Mouse (Mus musculus): ENCODE results near the gene Myef2. TPM values are rescaled to one million over a fixed set of nuclear protein-coding genes. Genes with fewer than 3 reads are reported as not detected.

Myef2 gene
- polyA plus RNA-seq, 1 experiment from 2014 or later, result 263 TPM

GRCm38 (mm10) chr2:125057250-125057815 lies 66.1 kb downstream of the Myef2 start:
- H3K27ac ChIP-seq (replicated peaks; ENCODE audit: low read depth, low read length), result no peak overlapping the region
- no peak for ATAC-seq (ENCODE audit: low FRiP score, low TSS enrichment)

GRCm38 (mm10) chr2:125055316-125055903 lies 68.1 kb downstream of the Myef2 start:
- H3K4me2 ChIP-seq (ENCODE audit: low read length), result no peak overlapping the region
- 91% methylated on average over 7 of the region's 7 CpGs for WGBS
- no peak overlapping the region for H3K27ac ChIP-seq (replicated peaks; ENCODE audit: low read depth, low read length)
- ATAC-seq (ENCODE audit: low FRiP score, low TSS enrichment) (no peak), DNase-seq (no peak)
- H3K9ac ChIP-seq (replicated peaks; ENCODE audit: low read length), result no peak overlapping the region
- H3K27me3 ChIP-seq (ENCODE audit: control insufficient read depth, insufficient read depth, low read length), result no peaks in the 10 kb centered on the region
- no peaks in the 10 kb centered on the region for H3K4me1 ChIP-seq (ENCODE audit: control insufficient read depth, insufficient read depth, low read length)
- H3K9me3 ChIP-seq (ENCODE audit: control insufficient read depth, low read length), result no peaks in the 10 kb centered on the region
- H3K4me3 ChIP-seq (replicated peaks; ENCODE audit: low read depth, low read length), result no peak overlapping the region
- H3K36me3 ChIP-seq (ENCODE audit: control insufficient read depth, insufficient read depth, low read length), result no peaks in the 10 kb centered on the region

More at GRCm38 (mm10) chr2:125057250-125057815, 66.1 kb downstream of the Myef2 start:
- H3K4me3 ChIP-seq (replicated peaks; ENCODE audit: low read depth, low read length), result no peak overlapping the region
- WGBS, result 50% methylated on average over 7 of the region's 7 CpGs
- H3K36me3 ChIP-seq (ENCODE audit: control insufficient read depth, insufficient read depth, low read length), result no peaks in the 10 kb centered on the region
- DNase-seq, result peak; percentile 69
- no peaks in the 10 kb centered on the region for H3K27me3 ChIP-seq (ENCODE audit: control insufficient read depth, insufficient read depth, low read length)
- H3K4me1 ChIP-seq (ENCODE audit: control insufficient read depth, insufficient read depth, low read length), result no peaks in the 10 kb centered on the region
- H3K4me2 ChIP-seq (ENCODE audit: low read length), result no peak overlapping the region
- no peaks in the 10 kb centered on the region for H3K9me3 ChIP-seq (ENCODE audit: control insufficient read depth, low read length)
- no peak overlapping the region for H3K9ac ChIP-seq (replicated peaks; ENCODE audit: low read length)

Other genes starting within 250 kb of the Myef2 start
- 7.6 and 8.1 TPM in 2 replicates for gene Slc24a5, start 55.5 kb downstream of the Myef2 start, polyA plus RNA-seq (2014; fragmentation: Nextera tagmentation; extraction: Ambion mirVana)
- 11.9 and 20.2 TPM in 2 replicates for gene Ctxn2, start 13.0 kb upstream of the Myef2 start, polyA plus RNA-seq (2014; fragmentation: Nextera tagmentation; extraction: Ambion mirVana)
- gene Slc12a1, start 28.8 kb upstream of the Myef2 start, polyA plus RNA-seq (2014; fragmentation: Nextera tagmentation; extraction: Ambion mirVana), result 0.11 TPM in 1 of 2 replicates, not detected in the other
- 90.4 and 92.4 TPM in 2 replicates for gene Dut, start 123.5 kb upstream of the Myef2 start, polyA plus RNA-seq (2014; fragmentation: Nextera tagmentation; extraction: Ambion mirVana)

All from midbrain, embryonic 14.5 days (tissue).